Mouse (Mus musculus) left cerebral cortex, adult 6 months (tissue): ENCODE results near the gene Ccdc134. TPM values are rescaled to one million over a fixed set of nuclear protein-coding genes. Genes with fewer than 3 reads are reported as not detected.

ENCODE experiments used
- long read RNA-seq, 2 experiments: library from polyadenylated mRNA; unstranded; transcript quantifications; one replicate each; pipeline ENCODE4 v2.0.0; 2019 to 2020
- polyA plus RNA-seq: library from polyadenylated mRNA; unstranded; fragments of <200 nt; fragmentation: Nextera tagmentation; gene quantifications from 2 replicates; pipeline ENCODE4 v1.2.3, GENCODE M21; 2021

Gene Ccdc134
- polyA plus RNA-seq, result 6.2 and 6.4 TPM in 2 replicates
- long read RNA-seq, experiment 1, full-length matches to known transcripts, result 45 of 64 reads
- long read RNA-seq, experiment 1, partial matches to known transcripts, result 8 of 64 reads
- long read RNA-seq, experiment 1, other reads (novel, unspliced or antisense), result 11 of 64 reads
- long read RNA-seq, experiment 2, transcript Ccdc134-201 (7 exons, 2,046 nt), result major isoform, 5 of 9 reads
- long read RNA-seq, experiment 2, partial matches to known transcripts, result 2 of 9 reads
- long read RNA-seq, experiment 2, other reads (novel, unspliced or antisense), result 1 of 9 reads

DNA sequence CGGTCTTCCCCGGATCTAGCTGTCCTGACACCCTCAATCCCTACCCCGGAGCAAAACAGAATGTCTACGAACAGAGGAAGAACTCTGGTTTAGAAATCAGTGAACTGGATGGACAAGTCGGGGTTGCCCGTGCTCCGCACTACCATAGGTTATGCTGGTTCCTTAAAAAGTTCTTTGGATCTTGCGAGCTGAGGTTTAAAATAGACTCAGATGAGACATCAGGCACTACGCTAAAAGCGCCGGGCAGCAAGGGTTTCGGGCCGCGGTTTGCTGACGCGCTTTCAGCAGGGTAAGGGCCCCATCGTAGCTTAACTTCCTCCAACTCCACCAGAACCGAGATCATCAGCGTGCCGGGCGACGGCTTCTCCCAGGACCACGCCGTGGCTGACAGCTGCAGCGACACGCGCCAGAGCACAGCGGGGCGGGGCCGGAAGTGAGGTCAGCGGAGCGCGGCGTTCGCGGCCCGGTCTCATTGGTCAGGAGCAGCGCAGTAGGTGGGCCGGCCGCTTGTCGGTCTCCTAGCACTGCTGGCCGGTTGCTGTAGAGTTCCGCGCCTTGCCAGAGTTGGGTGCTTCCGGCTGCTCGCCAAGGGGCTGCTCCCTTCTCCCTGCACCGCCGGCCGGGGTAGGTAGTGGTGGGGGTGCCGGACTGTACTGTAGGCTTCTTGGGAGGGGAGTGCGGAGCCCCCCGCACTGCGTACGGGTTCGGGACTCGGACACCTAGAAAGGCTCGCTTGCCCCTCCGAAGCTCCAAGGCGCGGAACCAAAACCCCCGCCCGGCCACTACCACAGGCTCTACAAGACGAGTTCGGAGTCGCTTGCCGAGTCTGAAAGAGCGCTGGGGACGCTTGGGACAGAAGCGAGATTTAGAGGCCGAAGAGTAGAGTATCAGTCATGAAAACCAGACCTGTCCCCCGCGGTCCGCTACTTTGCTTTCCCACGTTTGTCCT is at the start of gene Ccdc134:
Gene Ccdc134 (plus strand): TSS at position 497 of the 949 bp plus-strand sequence.

GRCm38 (mm10) chr15:82146770-82147610 is 19.3 kb downstream of the Ccdc134 start, which contains the start of gene Srebf2:
Gene Srebf2, plus strand, starts transcription at chr15:82147181.

Other genes with a start within 250 kb of the Ccdc134 start
- 185 and 213 TPM in 2 replicates for gene Polr3h, start 201.7 kb upstream of the Ccdc134 start, polyA plus RNA-seq
- gene Csdc2, start 191.2 kb upstream of the Ccdc134 start, polyA plus RNA-seq, result 51.2 and 99.5 TPM in 2 replicates
- gene Pmm1, start 167.0 kb upstream of the Ccdc134 start, polyA plus RNA-seq, result 488 and 565 TPM in 2 replicates
- not detected in 2 replicates for gene 1700029P11Rik, start 147.4 kb upstream of the Ccdc134 start, polyA plus RNA-seq
- gene Xrcc6, start 140.1 kb upstream of the Ccdc134 start, polyA plus RNA-seq, result 13.0 and 15.6 TPM in 2 replicates
- 48.9 and 88.1 TPM in 2 replicates for gene Desi1, start 94.1 kb upstream of the Ccdc134 start, polyA plus RNA-seq
- 245 and 274 TPM in 2 replicates for gene Snu13, start 80.3 kb upstream of the Ccdc134 start, polyA plus RNA-seq
- gene 4930407I10Rik, start 68.8 kb upstream of the Ccdc134 start, polyA plus RNA-seq, result not detected in 2 replicates
- gene Mei1, start 57.9 kb upstream of the Ccdc134 start, polyA plus RNA-seq, result 1.9 and 2.9 TPM in 2 replicates
- 57.0 and 87.6 TPM in 2 replicates for gene Srebf2, start 19.3 kb downstream of the Ccdc134 start, polyA plus RNA-seq
- gene Shisa8, start 84.9 kb downstream of the Ccdc134 start, polyA plus RNA-seq, result 0.93 and 1.9 TPM in 2 replicates
- gene Tnfrsf13c, start 96.4 kb downstream of the Ccdc134 start, polyA plus RNA-seq, result 0.23 TPM in 2 replicates
- gene Cenpm, start 116.8 kb downstream of the Ccdc134 start, polyA plus RNA-seq, result 13.8 and 14.9 TPM in 2 replicates
- gene 1500009C09Rik, start 124.5 kb downstream of the Ccdc134 start, polyA plus RNA-seq, result 24.0 and 32.9 TPM in 2 replicates
- 85.5 and 117 TPM in 2 replicates for gene Sept3, start 147.0 kb downstream of the Ccdc134 start, polyA plus RNA-seq
- gene Wbp2nl, start 171.0 kb downstream of the Ccdc134 start, polyA plus RNA-seq, result not detected in 2 replicates
- gene Naga, start 211.0 kb downstream of the Ccdc134 start, polyA plus RNA-seq, result 23.6 and 25.5 TPM in 2 replicates
- gene Pheta2, start 211.0 kb downstream of the Ccdc134 start, polyA plus RNA-seq, result 0.79 and 0.91 TPM in 2 replicates
- gene Smdt1, start 211.0 kb downstream of the Ccdc134 start, polyA plus RNA-seq, result 859 and 926 TPM in 2 replicates
- gene Ndufa6, start 226.4 kb downstream of the Ccdc134 start, polyA plus RNA-seq, result 991 and 1,014 TPM in 2 replicates